Mouse (Mus musculus) liver, adult 2 months (tissue): ENCODE results near the gene Gck. TPM values are rescaled to one million over a fixed set of nuclear protein-coding genes. Genes with fewer than 3 reads are reported as not detected.
A peak's percentile ranks its signal among the peaks of the same experiment; 100 is the strongest.

ENCODE experiments used
- DNase-seq: peaks from one replicate; pipeline ENCODE4 v3.0.0-alpha.2; 2011; ENCODE audit warnings: low read depth, low spot score; ENCODE audit errors: extremely low read depth
- H3K27ac ChIP-seq: fragments of 200-500 bp; replicated peaks from 2 replicates; pipeline ENCODE4 v1.5.1; 2012; ENCODE audit warnings: low read depth, mild to moderate bottlenecking, control low read depth, inconsistent platforms, low read length; ENCODE audit not compliant: insufficient read depth
- H3K27me3 ChIP-seq: fragments of 200-500 bp; 2 replicates; pipeline ENCODE4 v1.6.1; 2012; ENCODE audit warnings: mild to moderate bottlenecking, moderate library complexity, low read length, inconsistent platforms; ENCODE audit not compliant: control insufficient read depth, insufficient read depth
- H3K36me3 ChIP-seq: fragments of 200-500 bp; 2 replicates; pipeline ENCODE4 v1.6.1; 2012; ENCODE audit warnings: low read length, inconsistent platforms; ENCODE audit not compliant: control insufficient read depth, insufficient read depth
- H3K4me1 ChIP-seq: fragments of 200-500 bp; 2 replicates; pipeline ENCODE4 v1.6.1; 2011; ENCODE audit warnings: low read length; ENCODE audit not compliant: control insufficient read depth, insufficient read depth
- H3K4me3 ChIP-seq: fragments of 200-500 bp; 2 replicates; pipeline ENCODE4 v1.5.1; 2011; ENCODE audit warnings: low read depth, mild to moderate bottlenecking, control low read depth, low read length, moderate library complexity; ENCODE audit not compliant: insufficient read depth
- H3K79me2 ChIP-seq: fragments of 200-500 bp; 2 replicates; pipeline ENCODE4 v1.6.1; 2012; ENCODE audit warnings: inconsistent platforms, mild to moderate bottlenecking, low read length, moderate library complexity; ENCODE audit not compliant: control insufficient read depth, insufficient read depth
- H3K9ac ChIP-seq: fragments of 200-500 bp; 2 replicates; pipeline ENCODE4 v1.6.1; 2012; ENCODE audit warnings: low read depth, mild to moderate bottlenecking, control low read depth, inconsistent platforms, low read length
- CTCF ChIP-seq: fragments of 200-500 bp; IDR thresholded peaks from 2 replicates; pipeline ENCODE4 v1.5.1; 2011; ENCODE audit warnings: low read depth, low read length, control low read depth
- POLR2A ChIP-seq: fragments of 200-500 bp; IDR thresholded peaks from 2 replicates; pipeline ENCODE4 v1.6.1; 2011; ENCODE audit warnings: low read length, control low read depth; ENCODE audit not compliant: insufficient read depth; ENCODE audit errors: extremely low read depth
- WGBS: fragments of 180-500 bp; shearing (Covaris S2); methylation state at CpG from one replicate; pipeline ENCODE4 v1.1.7; 2018; 5-methylcytosine and 5-hydroxymethylcytosine counted together
- polyA plus RNA-seq: library from polyadenylated mRNA; depleted of rRNA; stranded (reverse); fragments of >200 nt; gene quantifications from 2 replicates; pipeline ENCODE4 v1.2.3, GENCODE M21; 2012
- total RNA-seq: library from RNA; depleted of rRNA; stranded (reverse); fragments of >200 nt; gene quantifications from 2 replicates; pipeline ENCODE4 v1.2.3, GENCODE M21; 2014

Gck gene
- total and polyA plus RNA-seq, 2 experiments, result 69.5 to 112 TPM

DNA sequence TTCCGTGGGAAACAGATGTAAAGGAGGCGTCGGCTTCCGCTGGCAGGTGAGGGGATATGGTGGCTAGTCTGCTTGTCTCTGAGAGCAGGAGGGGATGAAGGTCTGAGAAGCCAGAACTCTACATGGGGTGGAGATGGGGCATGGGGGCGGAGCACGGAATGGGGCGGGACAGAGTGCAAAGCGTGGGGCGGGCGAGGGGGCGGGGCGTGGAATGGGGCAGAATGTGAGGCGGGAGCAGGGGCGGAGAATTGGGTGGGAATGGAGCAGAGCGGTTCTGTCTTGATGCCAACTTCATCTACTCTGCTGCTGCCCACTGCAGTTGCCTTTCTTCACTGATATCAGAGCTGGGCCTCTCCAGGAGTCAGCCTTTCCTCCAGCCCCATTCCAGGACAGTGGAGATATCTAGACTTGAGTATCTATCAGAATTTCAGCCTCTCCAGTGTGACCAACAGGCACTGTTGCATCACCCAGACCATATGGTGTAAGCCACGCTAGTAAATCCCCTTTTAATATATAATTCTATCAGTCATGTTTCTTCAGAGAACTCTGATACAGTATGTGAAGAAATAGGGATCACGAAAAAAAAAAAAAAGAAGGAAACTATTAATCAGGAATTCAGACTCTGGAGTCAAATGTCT, 29.4 kb downstream of the Gck start:
- no peak overlapping the region; the same call in 1 of the 2 replicates for H3K4me3 ChIP-seq
- H3K9ac ChIP-seq, result peak overlapping the region; percentile 31
- WGBS, result 17% methylated on average over 17 of the region's 17 CpGs
- peaks cover 9% of the 10 kb centered on the region; the same call in 1 of the 2 replicates for H3K79me2 ChIP-seq
- no peaks in the 10 kb centered on the region for H3K27me3 ChIP-seq
- 0 out of 2 replicates have a peak, but pooled peaks cover 2% of the 10 kb centered on the region for H3K36me3 ChIP-seq
- peaks cover 26% of the 10 kb centered on the region for H3K4me1 ChIP-seq
- peak; percentile 81 for DNase-seq
- peak overlapping the region; percentile 81 for H3K27ac ChIP-seq
- peak; percentile 85 for TF ChIP-seq POLR2A
- TF ChIP-seq CTCF, result no peak

DNA sequence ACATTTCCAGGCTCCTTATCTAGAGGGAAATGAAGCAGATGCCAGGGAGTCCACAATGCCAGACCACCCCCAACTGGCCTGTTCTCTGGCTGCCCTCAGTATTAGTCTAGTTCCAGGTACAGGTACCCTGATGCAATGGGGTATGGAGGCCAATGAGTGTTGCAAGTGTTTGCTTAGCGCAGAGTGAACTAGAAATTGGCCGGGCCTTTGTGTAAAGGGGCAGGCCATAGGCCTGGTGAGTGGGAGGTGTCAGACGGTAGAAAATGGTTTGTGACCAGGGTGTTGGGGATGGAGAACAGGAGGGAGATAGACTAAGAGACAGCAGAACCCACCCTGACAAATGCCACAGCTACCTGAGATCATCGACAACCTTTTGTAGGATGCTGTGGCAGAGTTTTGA, 30.3 kb downstream of the Gck start:
- Histone ChIP-seq H3K27me3 (no peaks in the 10 kb centered on the region), H3K79me2 (peaks cover 11% of the 10 kb centered on the region; the same call in 1 of the 2 replicates), H3K4me3 (peak overlapping the region; percentile 15; the same call in 1 of the 2 replicates), H3K9ac (peak overlapping the region; percentile 31; the same call in 1 of the 2 replicates), H3K36me3 (0 out of 2 replicates have a peak, but pooled peaks cover 2% of the 10 kb centered on the region), H3K27ac (peak overlapping the region; percentile 81), H3K4me1 (peaks cover 29% of the 10 kb centered on the region)
- 26% methylated on average over 4 of the region's 4 CpGs for WGBS
- no peak for TF ChIP-seq CTCF
- TF ChIP-seq POLR2A, result no peak
- DNase-seq, result peak; percentile 100

DNA sequence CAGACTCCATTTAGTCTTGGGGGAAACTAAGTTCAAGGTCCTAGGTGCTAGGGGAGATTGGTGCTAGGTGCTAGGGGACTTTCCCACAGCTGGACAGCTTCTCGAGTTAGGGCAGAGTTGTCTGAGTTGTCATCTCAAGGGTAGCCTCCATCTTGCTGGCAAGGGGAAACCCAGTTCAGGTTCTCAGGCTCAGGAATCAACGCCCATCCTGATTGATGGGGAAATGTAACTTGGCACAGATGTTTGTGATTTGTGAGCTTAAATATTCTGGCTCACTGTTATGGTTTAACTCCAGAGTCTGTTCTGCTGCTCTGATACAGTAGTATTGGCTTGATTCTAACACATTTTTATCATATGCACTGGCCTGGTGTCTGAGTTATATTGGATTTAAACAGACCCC, 31.8 kb downstream of the Gck start:
- WGBS, result 25% methylated on average over 2 of the region's 2 CpGs
- peak; percentile 85 for DNase-seq

GRCm38 (mm10) chr11:5916178-5916548, 33.7 kb downstream of the Gck start:
- peak; percentile 75 for DNase-seq
- H3K79me2 ChIP-seq, result peaks cover 24% of the 10 kb centered on the region; the same call in 1 of the 2 replicates
- no peak for TF ChIP-seq POLR2A
- TF ChIP-seq CTCF, result no peak
- H3K9ac ChIP-seq, result peak overlapping the region; percentile 59
- H3K4me3 ChIP-seq, result peak overlapping the region; percentile 34
- peak overlapping the region; percentile 79 for H3K27ac ChIP-seq
- peaks cover 42% of the 10 kb centered on the region for H3K4me1 ChIP-seq
- no peaks in the 10 kb centered on the region for H3K27me3 ChIP-seq
- peaks cover 6% of the 10 kb centered on the region; the same call in 1 of the 2 replicates for H3K36me3 ChIP-seq
- WGBS, result 22% methylated on average over 8 of the region's 8 CpGs

More for the DNA sequence above, 31.8 kb downstream of the Gck start:
- H3K27me3 ChIP-seq, result no peaks in the 10 kb centered on the region
- H3K9ac ChIP-seq, result no peak overlapping the region
- no peak overlapping the region for H3K4me3 ChIP-seq
- peaks cover 24% of the 10 kb centered on the region; the same call in 1 of the 2 replicates for H3K79me2 ChIP-seq
- TF ChIP-seq CTCF (no peak), POLR2A (no peak)
- H3K36me3 ChIP-seq, result 0 out of 2 replicates have a peak, but pooled peaks cover 2% of the 10 kb centered on the region
- peaks cover 33% of the 10 kb centered on the region for H3K4me1 ChIP-seq
- H3K27ac ChIP-seq, result peak overlapping the region; percentile 68

DNA sequence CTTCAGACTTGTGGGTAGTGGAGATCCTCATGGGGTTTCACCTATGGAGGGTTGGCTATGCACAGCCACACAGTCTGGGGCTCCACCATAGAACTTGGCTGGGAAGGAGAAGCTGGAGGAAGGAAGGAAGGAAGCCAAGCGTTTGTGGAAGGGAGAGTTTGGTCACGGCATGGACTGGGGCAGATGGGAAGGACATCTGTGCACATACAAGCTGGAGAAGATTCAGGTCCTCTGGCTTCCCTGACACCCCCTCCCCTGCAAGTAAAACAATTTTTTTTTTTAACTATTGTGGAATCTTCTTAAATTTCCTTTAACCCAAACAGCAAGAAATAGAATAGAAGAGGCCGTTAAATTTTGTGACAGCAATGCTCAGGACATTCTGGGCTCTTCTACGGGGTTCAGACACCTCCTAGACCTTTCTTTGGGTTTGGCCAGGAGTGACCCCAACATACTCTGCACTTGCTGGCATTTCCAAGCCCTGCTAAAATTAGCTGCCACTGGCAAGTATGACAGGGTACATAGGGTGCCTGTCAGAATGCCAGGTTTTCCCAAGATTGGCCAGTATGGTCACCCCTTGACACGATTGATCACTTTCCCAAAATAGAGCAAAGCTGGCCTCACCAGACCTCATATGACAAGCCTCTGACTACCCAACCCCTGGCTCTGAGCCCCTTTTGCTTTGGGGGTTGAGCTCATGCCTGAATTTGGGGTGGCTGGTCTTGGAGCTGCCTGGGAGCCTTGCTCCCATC, 34.3 kb downstream of the Gck start:
- Histone ChIP-seq H3K27ac (peak overlapping the region; percentile 97), H3K4me3 (peak overlapping the region; percentile 42), H3K27me3 (no peaks in the 10 kb centered on the region), H3K79me2 (peaks cover 24% of the 10 kb centered on the region; the same call in 1 of the 2 replicates), H3K36me3 (peaks cover 9% of the 10 kb centered on the region; the same call in 1 of the 2 replicates), H3K9ac (peak overlapping the region; percentile 59), H3K4me1 (peaks cover 45% of the 10 kb centered on the region)
- DNase-seq, result peak; percentile 100
- WGBS, result 14% methylated on average over 5 of the region's 5 CpGs
- TF ChIP-seq CTCF, result no peak
- TF ChIP-seq POLR2A, result no peak
